Comparison of ENCODE assay signal across 8 mouse cellular contexts in the genomic region with DNA sequence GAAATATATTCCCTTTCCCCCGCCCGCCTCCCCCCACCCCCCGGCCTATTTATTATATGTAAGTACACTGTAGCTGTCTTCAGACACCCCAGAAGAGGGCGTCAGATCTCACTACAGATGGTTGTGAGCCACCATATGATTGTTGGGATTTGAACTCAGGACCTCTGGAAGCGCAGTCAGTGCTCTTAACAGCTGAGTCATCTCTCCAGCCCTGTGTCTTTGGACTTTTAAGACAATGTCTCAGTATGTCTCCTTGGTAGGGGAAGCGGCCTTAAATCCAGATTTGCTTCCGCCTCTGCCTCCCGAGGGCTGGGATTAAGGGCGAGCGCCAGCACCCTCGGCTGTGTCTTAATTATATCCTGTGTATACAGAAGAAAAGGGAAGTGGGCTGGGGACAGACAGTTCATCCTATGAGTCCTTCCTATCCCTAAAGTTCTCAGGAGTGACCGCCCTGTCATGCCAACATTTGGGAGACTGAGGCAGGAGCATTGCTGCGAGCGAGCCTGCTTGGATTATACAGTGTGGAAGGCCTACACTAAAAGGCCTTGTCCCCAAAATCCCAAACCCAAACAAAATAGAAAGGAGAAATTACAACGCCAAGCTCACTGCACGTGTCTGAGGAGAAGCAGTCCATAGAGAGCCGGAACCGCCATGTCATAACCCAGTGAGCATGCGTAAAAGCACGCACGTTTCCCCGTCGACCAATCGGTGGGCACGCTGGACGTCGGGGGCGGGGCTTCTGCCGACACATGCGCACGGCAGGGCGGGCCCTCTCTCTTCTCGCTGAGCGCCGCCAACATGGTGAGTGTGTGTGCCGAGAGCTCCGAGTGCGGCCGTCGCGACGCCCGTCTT. TPM values are rescaled to one million over a fixed set of nuclear protein-coding genes. Genes with fewer than 3 reads are reported as not detected.
A peak's percentile ranks its signal among the peaks of the same experiment; 100 is the strongest.
DNase-seq lines count a peak whose midpoint lies in the region; ATAC-seq and TF ChIP-seq lines count a peak whose summit lies in the region.

A gene (plus strand): TSS at position 704 of the 852 bp plus-strand sequence.

- in situ Hi-C loops in ES-E14 (cut with MboI; ENCODE audit: low sequenced_read_pairs in 2 of 2, unreplicated experiment in 2 of 2): no loop called here

- 6% methylated on average over 43 of the region's 43 CpGs for WGBS in forebrain, embryonic 16.5 days
- WGBS in lung, embryonic 15.5 days: 3% methylated on average over 43 of the region's 43 CpGs

- peaks cover 40% of the 10 kb centered on the region for H3K36me3 ChIP-seq in ES-E14 (ENCODE audit: control insufficient read depth, insufficient read depth, low read length, poor library complexity, severe bottlenecking)
- peaks cover 25% of the 10 kb centered on the region for H3K36me3 ChIP-seq in forebrain, embryonic 16.5 days (ENCODE audit: control insufficient read depth, insufficient read depth)
- H3K36me3 ChIP-seq in lung, embryonic 15.5 days: peaks cover 38% of the 10 kb centered on the region

- DNase-seq in ES-E14 (ENCODE audit: low read depth, low spot score): peak; percentile 94
- DNase-seq in cerebellum, adult 11-12 months: peak; percentile 96
- DNase-seq in heart, postnatal 36 days: peak; percentile 99
- DNase-seq in layer of hippocampus, adult 8-10 months (ENCODE audit: low spot score in 2 of 2): peak; percentile 95 to 97
- DNase-seq in ovary, adult 18-20 months (ENCODE audit: low spot score): peak; percentile 94
- peak; percentile 96 for DNase-seq in thymus, postnatal 0 days (ENCODE audit: low spot score)

- H3K4me3 ChIP-seq in ES-E14 (ENCODE audit: insufficient read depth in 1 of 2, low read depth in 1 of 2, low read length in 2 of 2, poor library complexity in 1 of 2, severe bottlenecking in 1 of 2): peak within 1 kb of the TSS; percentile 94 to 99
- H3K4me3 ChIP-seq in forebrain, embryonic 16.5 days (replicated peaks; ENCODE audit: low read length): peak within 1 kb of the TSS; percentile 87
- peak within 1 kb of the TSS; percentile 93 for H3K4me3 ChIP-seq in lung, embryonic 15.5 days

- H3K4me1 ChIP-seq in ES-E14 (ENCODE audit: control insufficient read depth in 2 of 2, insufficient read depth in 2 of 2, low read length in 2 of 2, poor library complexity in 1 of 2): peaks cover 0 to 2% of the 10 kb centered on the region in 2 experiments; a peak in 1 of 4 replicates
- H3K4me1 ChIP-seq in forebrain, embryonic 16.5 days (replicated peaks; ENCODE audit: control insufficient read depth, insufficient read depth, low read length): peaks cover 19% of the 10 kb centered on the region
- peaks cover 18% of the 10 kb centered on the region for H3K4me1 ChIP-seq in lung, embryonic 15.5 days

- no peaks in the 10 kb centered on the region for H3K27me3 ChIP-seq in forebrain, embryonic 16.5 days (replicated peaks; ENCODE audit: control insufficient read depth, insufficient read depth, low read length)
- no peaks in the 10 kb centered on the region for H3K27me3 ChIP-seq in lung, embryonic 15.5 days

- peak within 1 kb of the TSS; percentile 92 for H3K27ac ChIP-seq in ES-E14 (ENCODE audit: insufficient read depth, low read depth, low read length, poor library complexity, severe bottlenecking)
- peak within 1 kb of the TSS; percentile 70 for H3K27ac ChIP-seq in forebrain, embryonic 16.5 days (ENCODE audit: low read length)
- peak within 1 kb of the TSS; percentile 83 for H3K27ac ChIP-seq in lung, embryonic 15.5 days

- no peaks in the 10 kb centered on the region for H3K9me3 ChIP-seq in ES-E14 (ENCODE audit: control insufficient read depth, insufficient read depth, low read depth, low read length)
- H3K9me3 ChIP-seq in forebrain, embryonic 16.5 days (ENCODE audit: control insufficient read depth, low read length): no peaks in the 10 kb centered on the region
- H3K9me3 ChIP-seq in lung, embryonic 15.5 days: no peaks in the 10 kb centered on the region

- H3K4me2 ChIP-seq in forebrain, embryonic 16.5 days (ENCODE audit: low read length): peak within 1 kb of the TSS; percentile 95
- H3K4me2 ChIP-seq in lung, embryonic 15.5 days: peak within 1 kb of the TSS; percentile 85

- intact Hi-C loops in heart, postnatal 36 days (cut with DNase I): loop anchor here (2.0 to 5.0 kb wide), 2 partner anchors 68 to 786 kb away; no protein-coding TSS in a partner anchor

- H3K9ac ChIP-seq in ES-E14 (ENCODE audit: insufficient read depth, low read depth, low read length, poor library complexity, severe bottlenecking): peak within 1 kb of the TSS; percentile 100
- H3K9ac ChIP-seq in forebrain, embryonic 16.5 days (replicated peaks; ENCODE audit: low read depth, low read length): peak within 1 kb of the TSS; percentile 85
- H3K9ac ChIP-seq in lung, embryonic 15.5 days: peak within 1 kb of the TSS; percentile 96

- ATAC-seq in forebrain, embryonic 16.5 days: peak; percentile 99
- ATAC-seq in lung, embryonic 15.5 days (ENCODE audit: borderline replicate concordance, extremely low read depth, low FRiP score, low TSS enrichment): peak; percentile 96

TF ChIP-seq in ES-E14, 5 proteins besides CTCF, POLR2A, EP300 and RAD21:
- no peak for TF ChIP-seq ZC3H11A (IDR thresholded peaks at IDR 0.05; ENCODE audit: borderline replicate concordance, low read depth, low read length)
- TF ChIP-seq MAFK (IDR thresholded peaks at IDR 0.05; ENCODE audit: insufficient read depth, low read depth, low read length): 0 out of 2 replicates have a peak, but pooled peaks have one; percentile 5

RNA-seq across cellular contexts. Expression of the gene that starts here (rescaled TPM):
- 1,425 and 1,546 TPM in 2 replicates for total RNA-seq in ES-E14 (2012; rRNA removed)
- 400 and 407 TPM in 2 replicates for polyA plus RNA-seq in forebrain, embryonic 16.5 days (2015; fragmentation: Nextera tagmentation; extraction: Ambion mirVana)
- total RNA-seq in heart, postnatal 36 days (2021): 100 to 1,000 TPM; 283 to 295 TPM
- total RNA-seq in layer of hippocampus, adult 8-10 months (2022): 100 to 1,000 TPM; 289 to 388 (median 323) TPM
- polyA plus RNA-seq in lung, embryonic 15.5 days (2015; fragmentation: Nextera tagmentation; extraction: Ambion mirVana): 695 and 737 TPM in 2 replicates
- polyA plus RNA-seq in thymus, postnatal 0 days (2015; fragmentation: Nextera tagmentation; extraction: Ambion mirVana): 877 and 894 TPM in 2 replicates

Comparison
In these comparisons a context has a peak if more than half of its experiments do, and no peak if none do; other contexts are left out.
1. Peak in every context shown above with its lines: DNase-seq, ATAC-seq, H3K4me3 ChIP-seq and H3K27ac ChIP-seq.